14 mouse cellular contexts compared by ENCODE assay signal in genomic region chr16:96348766-96349165, GRCm38 (mm10).
"Had no signal": no experiment of that assay in that cellular context is flagged by ENCODE, and none has a peak within 500 bp of the region (broad histone marks: within the 10 kb centered on the region; RNA-seq: fewer than 3 reads in every experiment).

No protein-coding gene starts in this region.

- H3K36me3 ChIP-seq: midbrain, embryonic 15.5 days had no signal

- H3K27ac ChIP-seq: left cerebral cortex, adult 2 months; liver, embryonic 14.5 days; midbrain, embryonic 15.5 days had no signal

- H3K27me3 ChIP-seq: midbrain, embryonic 15.5 days had no signal

- ATAC-seq: hindbrain, embryonic 16.5 days; intestine, embryonic 16.5 days; midbrain, embryonic 15.5 days had no signal

- H3K9ac ChIP-seq: liver, embryonic 14.5 days; midbrain, embryonic 15.5 days had no signal

- H3K4me2 ChIP-seq: midbrain, embryonic 11.5 days; midbrain, embryonic 15.5 days had no signal

- H3K9me3 ChIP-seq: midbrain, embryonic 15.5 days had no signal

- H3K4me3 ChIP-seq: left cerebral cortex, adult 2 months; megakaryocyte, embryonic 14.5 days; midbrain, embryonic 15.5 days had no signal

- DNase-seq: kidney, adult 2 months; lung, adult 18-20 months; retina, postnatal 1 day; right cerebral cortex, postnatal 4 days; spleen, adult 18-20 months; thymus, adult 18-20 months; thymus, postnatal 14 days had no signal
